18 mouse cellular contexts compared by ENCODE assay signal in the genomic region with DNA sequence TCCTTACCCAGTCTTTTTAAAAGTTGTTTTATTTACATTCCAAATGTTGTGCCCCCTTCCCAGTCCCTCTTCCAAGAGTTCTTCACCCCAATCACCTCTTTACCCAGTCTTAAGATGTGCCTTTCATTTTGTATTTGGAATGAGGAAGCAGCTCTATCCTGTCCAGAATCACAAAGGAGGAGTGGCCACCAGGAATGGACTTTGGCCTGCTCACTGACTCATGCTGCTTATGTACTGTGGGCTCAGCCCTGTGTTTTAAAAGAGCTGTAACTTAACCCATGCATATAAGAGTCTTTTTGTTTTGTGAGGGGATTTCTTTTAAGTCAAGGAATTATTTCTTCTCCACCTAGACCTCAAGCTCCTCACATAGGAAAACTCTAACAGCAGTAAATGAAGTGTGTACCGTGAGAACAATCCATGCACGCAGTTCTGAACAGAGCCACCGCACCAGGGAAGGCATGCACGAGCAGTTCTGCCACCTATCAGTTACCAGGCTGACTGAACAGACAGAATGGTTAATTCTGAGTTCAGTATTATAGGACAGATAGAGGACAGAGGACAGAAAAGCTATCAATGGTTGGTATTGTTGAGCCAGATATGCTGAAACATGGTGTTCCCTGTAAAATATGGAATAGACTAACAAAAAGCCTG. TPM values are rescaled to one million over a fixed set of nuclear protein-coding genes. Genes with fewer than 3 reads are reported as not detected.
A peak's percentile ranks its signal among the peaks of the same experiment; 100 is the strongest.
DNase-seq lines count a peak whose midpoint lies in the region; ATAC-seq lines count a peak whose summit lies in the region.
"Had no signal": no experiment of that assay in that cellular context is flagged by ENCODE, and none has a peak within 500 bp of the region (broad histone marks: within the 10 kb centered on the region; RNA-seq: fewer than 3 reads in every experiment).

No protein-coding gene starts in this region.

- H3K9ac ChIP-seq in intestine, embryonic 14.5 days (ENCODE audit: low read length), result no peak overlapping the region
- H3K9ac ChIP-seq in stomach, embryonic 15.5 days, result no peak overlapping the region
- H3K9ac ChIP-seq: embryonic facial prominence, embryonic 12.5 days; lung, embryonic 15.5 days had no signal

- no peak for DNase-seq in intestine, embryonic 14.5 days (ENCODE audit: low spot score)
- peak; percentile 91 for DNase-seq in kidney, adult 9 months
- DNase-seq in liver, result peak; percentile 8
- DNase-seq in cerebellum, postnatal 25 days, result no peak
- DNase-seq in adrenal gland, postnatal 25 days, result no peak
- DNase-seq in spleen, postnatal 14 days (ENCODE audit: low spot score in 2 of 2), result no peak
- DNase-seq: cerebellum, adult 8-10 months had no signal

- H3K27ac ChIP-seq in intestine, embryonic 14.5 days (ENCODE audit: low read depth), result peak overlapping the region; percentile 51
- H3K27ac ChIP-seq in stomach, embryonic 15.5 days, result peak overlapping the region; percentile 66
- H3K27ac ChIP-seq: embryonic facial prominence, embryonic 12.5 days; lung, embryonic 15.5 days had no signal

- WGBS in intestine, embryonic 14.5 days, result 62% methylated on average over 4 of the region's 4 CpGs
- 63% methylated on average over 4 of the region's 4 CpGs for WGBS in stomach, embryonic 15.5 days

- no peaks in the 10 kb centered on the region for H3K36me3 ChIP-seq in intestine, embryonic 14.5 days (ENCODE audit: control insufficient read depth, insufficient read depth, low read length)
- no peaks in the 10 kb centered on the region for H3K36me3 ChIP-seq in stomach, embryonic 15.5 days
- H3K36me3 ChIP-seq: embryonic facial prominence, embryonic 12.5 days; lung, embryonic 15.5 days had no signal

- H3K4me1 ChIP-seq in intestine, embryonic 14.5 days (replicated peaks; ENCODE audit: control insufficient read depth, insufficient read depth, low read length), result no peaks in the 10 kb centered on the region
- H3K4me1 ChIP-seq in stomach, embryonic 15.5 days, result no peaks in the 10 kb centered on the region
- H3K4me1 ChIP-seq: embryonic facial prominence, embryonic 12.5 days; lung, embryonic 15.5 days; megakaryocyte, embryonic 14.5 days had no signal

- no peaks in the 10 kb centered on the region for H3K27me3 ChIP-seq in intestine, embryonic 14.5 days (replicated peaks; ENCODE audit: control insufficient read depth, insufficient read depth, low read length)
- H3K27me3 ChIP-seq in stomach, embryonic 15.5 days (replicated peaks), result no peaks in the 10 kb centered on the region
- H3K27me3 ChIP-seq: embryonic facial prominence, embryonic 12.5 days; lung, embryonic 15.5 days; megakaryocyte, embryonic 14.5 days had no signal

- no peak overlapping the region for H3K4me3 ChIP-seq in intestine, embryonic 14.5 days (ENCODE audit: low read depth, low read length)
- H3K4me3 ChIP-seq in stomach, embryonic 15.5 days (replicated peaks), result no peak overlapping the region
- H3K4me3 ChIP-seq: embryonic facial prominence, embryonic 12.5 days; lung, embryonic 15.5 days; megakaryocyte, embryonic 14.5 days had no signal

- peak; percentile 97 for ATAC-seq in intestine, embryonic 14.5 days (replicated peaks; ENCODE audit: low FRiP score, low TSS enrichment, low read depth)
- peak; percentile 95 for ATAC-seq in stomach, embryonic 15.5 days (ENCODE audit: insufficient read depth, low FRiP score, low read depth)
- ATAC-seq: CD4-positive, CD25-positive, alpha-beta regulatory T cell, adult 4 months; forebrain, embryonic 14.5 days had no signal

- H3K9me3 ChIP-seq in intestine, embryonic 14.5 days (ENCODE audit: control insufficient read depth, low read length), result no peaks in the 10 kb centered on the region
- H3K9me3 ChIP-seq in stomach, embryonic 15.5 days, result no peaks in the 10 kb centered on the region
- H3K9me3 ChIP-seq: embryonic facial prominence, embryonic 12.5 days; lung, embryonic 15.5 days had no signal

- no peak overlapping the region for H3K4me2 ChIP-seq in intestine, embryonic 14.5 days (ENCODE audit: low read length)
- no peak overlapping the region for H3K4me2 ChIP-seq in stomach, embryonic 15.5 days
- H3K4me2 ChIP-seq: embryonic facial prominence, embryonic 12.5 days; heart, embryonic 11.5 days; lung, embryonic 15.5 days had no signal

RNA-seq across cellular contexts. Expression of a gene that starts 1.9 kb away (rescaled TPM):
- polyA plus RNA-seq in intestine, embryonic 14.5 days (2014; fragmentation: Nextera tagmentation; extraction: Ambion mirVana), result 1.6 and 4.5 TPM in 2 replicates
- polyA plus RNA-seq in stomach, embryonic 15.5 days (2015; fragmentation: Nextera tagmentation; extraction: Ambion mirVana), result 17.8 and 19.0 TPM in 2 replicates
- not detected in 2 replicates for total RNA-seq in adrenal gland, postnatal 25 days (2021)
- total RNA-seq: gastrocnemius, adult 8-10 months; hematopoietic stem cell, adult 5-6 weeks; left cerebral cortex, postnatal 14 days; neutrophil, adult 5-6 weeks had no signal
- polyA plus RNA-seq: CD4-positive, CD25-positive, alpha-beta regulatory T cell, adult 4 months; forebrain, embryonic 14.5 days; heart, embryonic 11.5 days; lung, embryonic 15.5 days had no signal

RNA-seq across cellular contexts. Expression of a gene that starts 32.7 kb away (rescaled TPM):
- 17.2 and 20.1 TPM in 2 replicates for polyA plus RNA-seq in intestine, embryonic 14.5 days (2014; fragmentation: Nextera tagmentation; extraction: Ambion mirVana)
- 30.7 and 39.2 TPM in 2 replicates for polyA plus RNA-seq in stomach, embryonic 15.5 days (2015; fragmentation: Nextera tagmentation; extraction: Ambion mirVana)
- 0.76 TPM in 1 of 2 replicates, not detected in the other for total RNA-seq in adrenal gland, postnatal 25 days (2021)
- total RNA-seq: gastrocnemius, adult 8-10 months; hematopoietic stem cell, adult 5-6 weeks; left cerebral cortex, postnatal 14 days; neutrophil, adult 5-6 weeks had no signal
- polyA plus RNA-seq: CD4-positive, CD25-positive, alpha-beta regulatory T cell, adult 4 months; embryonic facial prominence, embryonic 12.5 days; forebrain, embryonic 14.5 days; heart, embryonic 11.5 days had no signal

RNA-seq across cellular contexts. Expression of a gene that starts 45.4 kb away (rescaled TPM):
- not detected in 2 replicates for polyA plus RNA-seq in intestine, embryonic 14.5 days (2014; fragmentation: Nextera tagmentation; extraction: Ambion mirVana)
- not detected in 2 replicates for polyA plus RNA-seq in stomach, embryonic 15.5 days (2015; fragmentation: Nextera tagmentation; extraction: Ambion mirVana)
- total RNA-seq in adrenal gland, postnatal 25 days (2021), result not detected in 2 replicates
- total RNA-seq: gastrocnemius, adult 8-10 months; hematopoietic stem cell, adult 5-6 weeks; left cerebral cortex, postnatal 14 days; neutrophil, adult 5-6 weeks had no signal
- polyA plus RNA-seq: CD4-positive, CD25-positive, alpha-beta regulatory T cell, adult 4 months; forebrain, embryonic 14.5 days; heart, embryonic 11.5 days; lung, embryonic 15.5 days had no signal

RNA-seq across cellular contexts. Expression of a gene that starts 49.5 kb away (rescaled TPM):
- not detected in 2 replicates for polyA plus RNA-seq in intestine, embryonic 14.5 days (2014; fragmentation: Nextera tagmentation; extraction: Ambion mirVana)
- not detected in 2 replicates for polyA plus RNA-seq in stomach, embryonic 15.5 days (2015; fragmentation: Nextera tagmentation; extraction: Ambion mirVana)
- total RNA-seq in adrenal gland, postnatal 25 days (2021), result not detected in 2 replicates
- total RNA-seq: gastrocnemius, adult 8-10 months; hematopoietic stem cell, adult 5-6 weeks; left cerebral cortex, postnatal 14 days; neutrophil, adult 5-6 weeks had no signal
- polyA plus RNA-seq: CD4-positive, CD25-positive, alpha-beta regulatory T cell, adult 4 months; embryonic facial prominence, embryonic 12.5 days; forebrain, embryonic 14.5 days; heart, embryonic 11.5 days; lung, embryonic 15.5 days had no signal

RNA-seq across cellular contexts. Expression of a gene that starts 54.1 kb away (rescaled TPM):
- polyA plus RNA-seq in intestine, embryonic 14.5 days (2014; fragmentation: Nextera tagmentation; extraction: Ambion mirVana), result not detected in 2 replicates
- not detected in 2 replicates for polyA plus RNA-seq in stomach, embryonic 15.5 days (2015; fragmentation: Nextera tagmentation; extraction: Ambion mirVana)
- not detected in 2 replicates for total RNA-seq in adrenal gland, postnatal 25 days (2021)
- total RNA-seq: gastrocnemius, adult 8-10 months; hematopoietic stem cell, adult 5-6 weeks; left cerebral cortex, postnatal 14 days; neutrophil, adult 5-6 weeks had no signal
- polyA plus RNA-seq: CD4-positive, CD25-positive, alpha-beta regulatory T cell, adult 4 months; embryonic facial prominence, embryonic 12.5 days; forebrain, embryonic 14.5 days; heart, embryonic 11.5 days; lung, embryonic 15.5 days had no signal

Comparison
In these comparisons a context has a peak if more than half of its experiments do, and no peak if none do; other contexts are left out.
1. DNase-seq: peak in kidney, adult 9 months (single experiment) and liver (single experiment); none in intestine, embryonic 14.5 days (single experiment), cerebellum, postnatal 25 days (0 of 2), adrenal gland, postnatal 25 days (single experiment) and spleen, postnatal 14 days (0 of 2).